Comparison of ENCODE assay signal across 9 mouse cellular contexts in genomic region chr9:46150890-46151703, GRCm38 (mm10).
DNase-seq lines count a peak whose midpoint lies in the region; ATAC-seq and TF ChIP-seq lines count a peak whose summit lies in the region.
"Had no signal": no experiment of that assay in that cellular context is flagged by ENCODE, and none has a peak within 500 bp of the region (broad histone marks: within the 10 kb centered on the region; RNA-seq: fewer than 3 reads in every experiment).

No protein-coding gene starts in this region.

- no peak for DNase-seq in kidney, adult 8-10 months
- no peak for DNase-seq in heart, postnatal 0 days (ENCODE audit: low spot score)
- DNase-seq in B cell, adult 2 months, result no peak
- no peak for DNase-seq in cerebellum, adult 9-11 months

- H3K4me2 ChIP-seq in kidney, embryonic 16.5 days (replicated peaks; ENCODE audit: low read depth, low read length), result no peak overlapping the region
- H3K4me2 ChIP-seq in heart, postnatal 0 days (ENCODE audit: low read depth, low read length), result no peak overlapping the region
- H3K4me2 ChIP-seq in stomach, embryonic 14.5 days (replicated peaks; ENCODE audit: low read depth, low read length), result peak overlapping the region; percentile 14; the same call in 1 of the 2 replicates
- H3K4me2 ChIP-seq: liver, embryonic 15.5 days; neural tube, embryonic 13.5 days had no signal

- no peak overlapping the region for H3K9ac ChIP-seq in kidney, embryonic 16.5 days (replicated peaks; ENCODE audit: low read length)
- H3K9ac ChIP-seq in heart, postnatal 0 days (replicated peaks; ENCODE audit: low read depth, low read length), result no peak overlapping the region
- H3K9ac ChIP-seq in stomach, embryonic 14.5 days (replicated peaks; ENCODE audit: low read depth, low read length), result no peak overlapping the region
- H3K9ac ChIP-seq: liver, embryonic 15.5 days; neural tube, embryonic 13.5 days had no signal

- no peaks in the 10 kb centered on the region for H3K27me3 ChIP-seq in kidney, embryonic 16.5 days (ENCODE audit: insufficient read depth, low read length)
- H3K27me3 ChIP-seq in heart, postnatal 0 days (ENCODE audit: control insufficient read depth, insufficient read depth, low read length), result no peaks in the 10 kb centered on the region
- no peaks in the 10 kb centered on the region for H3K27me3 ChIP-seq in stomach, embryonic 14.5 days (ENCODE audit: control insufficient read depth, insufficient read depth, low read length)
- H3K27me3 ChIP-seq: liver, embryonic 15.5 days; neural tube, embryonic 13.5 days had no signal

- H3K4me1 ChIP-seq in kidney, embryonic 16.5 days (ENCODE audit: insufficient read depth, low read length), result peaks cover 38% of the 10 kb centered on the region
- peaks cover 4% of the 10 kb centered on the region for H3K4me1 ChIP-seq in bone marrow, adult 2 months (ENCODE audit: control insufficient read depth, insufficient read depth, low read length)
- H3K4me1 ChIP-seq in heart, postnatal 0 days (ENCODE audit: control insufficient read depth, insufficient read depth), result peaks cover 52% of the 10 kb centered on the region
- peaks cover 38% of the 10 kb centered on the region for H3K4me1 ChIP-seq in stomach, embryonic 14.5 days (ENCODE audit: control insufficient read depth, insufficient read depth, low read length)

- 55% methylated on average over 2 of the region's 2 CpGs for WGBS in kidney, embryonic 16.5 days
- 23% methylated on average over 2 of the region's 2 CpGs for WGBS in bone marrow, adult 2 months
- 46% methylated on average over 2 of the region's 2 CpGs for WGBS in heart, postnatal 0 days
- 51% methylated on average over 2 of the region's 2 CpGs for WGBS in stomach, embryonic 14.5 days

- no peak for ATAC-seq in kidney, embryonic 16.5 days (ENCODE audit: low FRiP score, low TSS enrichment)
- no peak for ATAC-seq in heart, postnatal 0 days (ENCODE audit: insufficient read depth, low read depth)
- peak; percentile 42; the same call in 1 of the 2 replicates for ATAC-seq in stomach, embryonic 14.5 days (ENCODE audit: insufficient number of reproducible peaks, insufficient read depth, low FRiP score, low read depth)

- no peaks in the 10 kb centered on the region for H3K36me3 ChIP-seq in kidney, embryonic 16.5 days (ENCODE audit: insufficient read depth, low read length)
- peaks cover 4% of the 10 kb centered on the region; the same call in 1 of the 2 replicates for H3K36me3 ChIP-seq in heart, postnatal 0 days (replicated peaks; ENCODE audit: control insufficient read depth, insufficient read depth, low read length)
- no peaks in the 10 kb centered on the region for H3K36me3 ChIP-seq in stomach, embryonic 14.5 days (ENCODE audit: control insufficient read depth, insufficient read depth, low read length)
- H3K36me3 ChIP-seq: liver, embryonic 15.5 days; neural tube, embryonic 13.5 days had no signal

- no peaks in the 10 kb centered on the region for H3K9me3 ChIP-seq in kidney, embryonic 16.5 days (ENCODE audit: low read length)
- no peaks in the 10 kb centered on the region for H3K9me3 ChIP-seq in heart, postnatal 0 days (replicated peaks; ENCODE audit: control insufficient read depth, low read length)
- no peaks in the 10 kb centered on the region for H3K9me3 ChIP-seq in stomach, embryonic 14.5 days (ENCODE audit: control insufficient read depth, low read depth, low read length)
- H3K9me3 ChIP-seq: liver, embryonic 15.5 days; neural tube, embryonic 13.5 days had no signal

- peak overlapping the region; percentile 72 for H3K27ac ChIP-seq in kidney, embryonic 16.5 days (ENCODE audit: low read length)
- H3K27ac ChIP-seq in bone marrow, adult 2 months (ENCODE audit: control insufficient read depth, insufficient read depth, low read depth, low read length, poor library complexity), result peak overlapping the region; percentile 22; the same call in 1 of the 2 replicates
- peak overlapping the region; percentile 74 for H3K27ac ChIP-seq in heart, postnatal 0 days (ENCODE audit: low read depth)
- H3K27ac ChIP-seq in stomach, embryonic 14.5 days (ENCODE audit: low read length), result peak overlapping the region; percentile 86
- H3K27ac ChIP-seq: liver, embryonic 15.5 days; neural tube, embryonic 13.5 days had no signal

- no peak for TF ChIP-seq CTCF in bone marrow, adult 2 months (IDR thresholded peaks at IDR 0.05; ENCODE audit: control insufficient read depth, insufficient read depth, low read length)
- no peak for TF ChIP-seq CTCF in heart, postnatal 0 days (IDR thresholded peaks at IDR 0.05; ENCODE audit: low read depth)

- TF ChIP-seq POLR2A in bone marrow, adult 2 months (IDR thresholded peaks at IDR 0.05; ENCODE audit: borderline replicate concordance, control insufficient read depth, low read depth, low read length), result no peak

- no peak overlapping the region for H3K4me3 ChIP-seq in kidney, embryonic 16.5 days (ENCODE audit: low read length)
- H3K4me3 ChIP-seq in bone marrow, adult 2 months (replicated peaks; ENCODE audit: control insufficient read depth, low read depth, low read length), result no peak overlapping the region
- H3K4me3 ChIP-seq in heart, postnatal 0 days (ENCODE audit: low read depth, low read length), result no peak overlapping the region
- no peak overlapping the region for H3K4me3 ChIP-seq in stomach, embryonic 14.5 days (ENCODE audit: low read depth, low read length)
- H3K4me3 ChIP-seq: liver, embryonic 15.5 days; neural tube, embryonic 13.5 days had no signal

- TF ChIP-seq EP300 in heart, postnatal 0 days (IDR thresholded peaks at IDR 0.05; ENCODE audit: low read depth), result no peak

Comparison
In these comparisons a context has a peak if more than half of its experiments do, and no peak if none do; other contexts are left out.
1. H3K27ac ChIP-seq: peak in every context shown above with its lines; median percentile 86 in stomach, embryonic 14.5 days; 74 in heart, postnatal 0 days; 72 in kidney, embryonic 16.5 days; 22 in bone marrow, adult 2 months.